Mouse (Mus musculus) liver, postnatal 0 days (tissue): Measurements from ENCODE around the gene Sdhb. TPM values are rescaled to one million over a fixed set of nuclear protein-coding genes. Genes with fewer than 3 reads are reported as not detected.
A peak's percentile ranks its signal among the peaks of the same experiment; 100 is the strongest.

Source experiments
- ATAC-seq: fragments of 200-750 bp; cut with Nextera tagmentation; 2 replicates; pipeline ENCODE4 v1.8.0; 2017; ENCODE audit warnings: mild to moderate bottlenecking, moderate library complexity
- DNase-seq: peaks from one replicate; pipeline ENCODE4 v3.0.0-alpha.2; 2016
- H3K27ac ChIP-seq: fragments of 300-500 bp; sonication (generic); 2 replicates; pipeline ENCODE4 v1.5.1; 2014; ENCODE audit warnings: antibody characterized with exemption, moderate library complexity, mild to moderate bottlenecking, low read depth
- H3K27me3 ChIP-seq: fragments of 300-500 bp; sonication (generic); 2 replicates; pipeline ENCODE4 v1.6.1; 2014; ENCODE audit warnings: low read length, control low read depth, mixed read lengths; ENCODE audit not compliant: insufficient read depth
- H3K36me3 ChIP-seq: fragments of 300-500 bp; sonication (generic); replicated peaks from 2 replicates; pipeline ENCODE4 v1.6.1; 2014; ENCODE audit warnings: mild to moderate bottlenecking, control low read depth, low read length, moderate library complexity, mixed read lengths; ENCODE audit not compliant: insufficient read depth
- H3K4me1 ChIP-seq: fragments of 300-500 bp; sonication (generic); 2 replicates; pipeline ENCODE4 v1.6.1; 2014; ENCODE audit warnings: antibody characterized with exemption, mild to moderate bottlenecking, control low read depth; ENCODE audit not compliant: insufficient read depth
- H3K4me2 ChIP-seq: fragments of 300-500 bp; sonication (generic); 2 replicates; pipeline ENCODE4 v1.6.1; 2014; ENCODE audit warnings: low read depth, mild to moderate bottlenecking, low read length, moderate library complexity, mixed read lengths
- H3K4me3 ChIP-seq: fragments of 300-500 bp; sonication (generic); 2 replicates; pipeline ENCODE4 v1.5.1; 2014; ENCODE audit warnings: low read depth, low read length
- H3K9ac ChIP-seq: fragments of 300-500 bp; sonication (generic); replicated peaks from 2 replicates; pipeline ENCODE4 v1.6.1; 2014; ENCODE audit warnings: mild to moderate bottlenecking, moderate library complexity
- H3K9me3 ChIP-seq: fragments of 300-500 bp; sonication (generic); 2 replicates; pipeline ENCODE4 v1.6.1; 2016; ENCODE audit warnings: mild to moderate bottlenecking, control low read depth, low read length, mixed read lengths
- CTCF ChIP-seq: sonication (generic); IDR thresholded peaks from 2 replicates; pipeline ENCODE4 v1.5.1; 2016; ENCODE audit warnings: antibody characterized with exemption, low read depth
- EP300 ChIP-seq: IDR thresholded peaks from 2 replicates; pipeline ENCODE4 v1.6.1; 2016; ENCODE audit warnings: antibody characterized with exemption, low read depth, mild to moderate bottlenecking
- WGBS: fragments of 180-500 bp; shearing (Covaris S2); extraction: QIAGEN DNeasy Blood & Tissue Kit; methylation state at CpG from one replicate; pipeline ENCODE4 v1.1.7; 2014; ENCODE audit not compliant: insufficient replicate concordance; 5-methylcytosine and 5-hydroxymethylcytosine counted together
- polyA plus RNA-seq: library from polyadenylated mRNA; unstranded; fragments of >200 nt; fragmentation: Nextera tagmentation; extraction: Ambion mirVana; gene quantifications from 2 replicates; pipeline ENCODE4 v1.2.1, GENCODE M21; 2015

The Sdhb gene
- polyA plus RNA-seq, 1 experiment from 2014 or later = 312 TPM

DNA sequence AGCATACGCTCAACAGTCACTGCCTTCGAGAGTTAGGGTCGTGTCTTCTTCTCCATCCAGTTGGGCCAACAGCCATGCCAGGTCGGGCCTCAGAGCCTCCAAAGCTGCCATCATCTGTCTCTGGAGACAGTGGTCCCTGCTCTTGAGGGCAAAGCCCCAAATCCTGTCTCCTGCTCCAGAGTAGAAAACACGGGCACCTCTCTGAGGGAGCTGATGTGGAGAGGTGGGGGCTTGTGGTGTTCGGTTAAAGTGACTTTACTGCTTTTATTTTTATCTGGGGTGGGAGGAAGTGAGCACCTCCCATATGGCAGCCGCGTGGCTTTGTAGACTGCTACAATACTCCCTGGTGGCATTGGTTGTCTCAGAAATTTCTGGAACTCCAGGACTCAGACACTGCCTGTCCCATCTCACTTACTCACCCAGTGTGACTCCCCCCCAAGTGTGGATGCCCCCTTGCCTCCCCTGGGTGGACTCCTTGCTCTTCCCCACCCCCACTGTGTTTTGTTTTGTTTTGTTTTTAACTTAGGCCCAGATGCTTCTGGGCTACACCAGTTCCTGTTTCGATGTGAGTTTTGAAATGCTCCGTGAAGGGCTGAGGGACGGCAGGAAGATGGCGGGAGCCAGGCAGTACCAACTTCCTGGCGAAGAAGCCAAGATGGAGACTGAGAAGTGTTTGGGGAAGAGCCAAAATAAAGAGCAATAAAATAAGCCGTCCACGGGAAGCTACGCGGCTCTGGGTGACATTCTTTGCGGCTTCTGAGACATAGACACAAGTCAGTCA, 9.0 kb upstream of the Sdhb start:
- peak; percentile 43 for ATAC-seq
- no peak for DNase-seq
- Histone ChIP-seq H3K36me3 (no peaks in the 10 kb centered on the region), H3K4me1 (0 out of 2 replicates have a peak, but pooled peaks cover 5% of the 10 kb centered on the region), H3K27ac (peak overlapping the region; percentile 61), H3K4me2 (no peak overlapping the region), H3K4me3 (no peak overlapping the region), H3K9ac (no peak overlapping the region), H3K9me3 (no peaks in the 10 kb centered on the region), H3K27me3 (peaks cover 6% of the 10 kb centered on the region; the same call in 1 of the 2 replicates)
- no peak for TF ChIP-seq CTCF
- no peak for TF ChIP-seq EP300
- WGBS = 57% methylated on average over 18 of the region's 18 CpGs

DNA sequence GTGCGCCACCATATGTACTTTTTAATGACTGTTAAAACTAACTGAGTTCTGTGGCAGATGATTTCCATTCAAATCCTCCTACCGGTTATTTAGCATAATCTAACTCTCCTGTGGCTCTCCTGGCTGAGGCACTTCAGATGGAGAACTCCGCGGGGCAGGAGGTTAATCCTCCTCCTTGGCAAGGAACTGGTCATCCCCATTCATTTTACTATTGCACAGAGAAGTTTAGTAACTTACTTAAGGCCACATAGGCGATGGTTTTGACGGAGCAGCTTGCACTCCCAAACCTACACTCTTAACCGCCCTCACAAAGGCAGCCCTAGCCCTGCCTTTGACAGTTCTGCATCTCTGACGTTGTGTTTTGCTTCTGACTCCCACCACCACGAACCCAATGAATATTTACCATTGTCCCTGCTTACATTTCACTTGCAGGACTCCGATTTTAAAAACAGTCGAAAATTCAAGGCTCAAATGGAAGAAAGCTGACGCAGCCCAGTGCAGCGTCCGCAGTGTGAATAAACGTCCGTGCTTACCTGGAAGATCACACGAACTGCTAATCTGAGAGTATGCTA, 3.8 kb upstream of the Sdhb start:
- Histone ChIP-seq H3K9ac (peak overlapping the region; percentile 67), H3K36me3 (no peaks in the 10 kb centered on the region), H3K4me1 (peaks cover 19% of the 10 kb centered on the region), H3K4me3 (peak overlapping the region; percentile 41), H3K4me2 (peak overlapping the region; percentile 87), H3K27ac (no peak overlapping the region), H3K9me3 (no peaks in the 10 kb centered on the region), H3K27me3 (peaks cover 12% of the 10 kb centered on the region; the same call in 1 of the 2 replicates)
- ATAC-seq = no peak
- TF ChIP-seq EP300 = no peak
- TF ChIP-seq CTCF = no peak
- DNase-seq = no peak
- WGBS = 21% methylated on average over 17 of the region's 17 CpGs

DNA sequence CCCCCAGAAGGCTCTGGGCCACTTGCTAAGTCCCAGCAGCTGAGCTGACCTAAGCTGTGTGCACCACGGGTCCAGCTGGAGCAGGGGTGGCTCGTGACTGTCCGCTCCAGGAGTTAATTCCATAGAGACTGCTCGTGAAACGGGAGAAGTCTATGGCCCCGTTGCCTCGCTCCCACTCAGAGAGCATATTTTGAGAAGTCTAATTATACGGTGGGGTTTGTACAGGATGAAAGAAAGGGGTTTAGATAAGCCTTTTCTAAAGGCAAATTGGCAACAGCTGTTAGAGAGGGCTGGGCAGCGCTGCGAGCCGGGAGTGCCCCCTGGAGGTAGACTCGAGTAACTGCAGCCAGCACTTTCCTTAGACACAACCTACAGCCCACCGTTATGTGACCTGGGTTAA, 3.3 kb upstream of the Sdhb start:
- WGBS = 3% methylated on average over 13 of the region's 13 CpGs
- Histone ChIP-seq H3K9ac (peak overlapping the region; percentile 67), H3K9me3 (no peaks in the 10 kb centered on the region), H3K27ac (no peak overlapping the region), H3K4me2 (peak overlapping the region; percentile 87), H3K4me3 (peak overlapping the region; percentile 41), H3K27me3 (peaks cover 12% of the 10 kb centered on the region; the same call in 1 of the 2 replicates), H3K4me1 (peaks cover 24% of the 10 kb centered on the region), H3K36me3 (no peaks in the 10 kb centered on the region)
- TF ChIP-seq CTCF (peak; percentile 95), EP300 (no peak)
- ATAC-seq = no peak
- DNase-seq = peak; percentile 82

DNA sequence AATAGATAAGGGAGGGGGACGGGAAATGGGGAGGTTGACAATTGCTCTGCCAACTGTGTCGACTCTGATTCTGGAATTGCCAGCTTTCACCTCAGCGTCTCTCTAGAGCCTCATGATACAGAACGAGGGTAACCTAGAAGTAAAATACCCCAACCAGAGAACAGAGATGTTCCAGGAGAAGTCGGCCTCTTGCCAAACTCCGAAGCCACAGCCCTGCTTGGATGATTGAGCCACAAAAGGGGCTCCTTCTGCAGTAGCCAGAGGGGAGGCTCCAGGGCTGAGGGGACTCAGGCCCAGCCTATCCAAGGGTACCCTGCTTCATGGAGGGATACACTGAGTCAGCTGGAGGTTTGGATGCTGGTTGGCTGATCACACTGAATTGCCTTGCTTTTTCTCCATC, 2.7 kb upstream of the Sdhb start:
- 45% methylated on average over 6 of the region's 6 CpGs for WGBS
- Histone ChIP-seq H3K4me1 (peaks cover 27% of the 10 kb centered on the region), H3K9ac (no peak overlapping the region), H3K4me3 (no peak overlapping the region), H3K27me3 (peaks cover 12% of the 10 kb centered on the region; the same call in 1 of the 2 replicates), H3K27ac (no peak overlapping the region), H3K9me3 (no peaks in the 10 kb centered on the region), H3K36me3 (no peaks in the 10 kb centered on the region), H3K4me2 (no peak overlapping the region)
- no peak for ATAC-seq
- DNase-seq = no peak
- TF ChIP-seq CTCF (no peak), EP300 (no peak)

DNA sequence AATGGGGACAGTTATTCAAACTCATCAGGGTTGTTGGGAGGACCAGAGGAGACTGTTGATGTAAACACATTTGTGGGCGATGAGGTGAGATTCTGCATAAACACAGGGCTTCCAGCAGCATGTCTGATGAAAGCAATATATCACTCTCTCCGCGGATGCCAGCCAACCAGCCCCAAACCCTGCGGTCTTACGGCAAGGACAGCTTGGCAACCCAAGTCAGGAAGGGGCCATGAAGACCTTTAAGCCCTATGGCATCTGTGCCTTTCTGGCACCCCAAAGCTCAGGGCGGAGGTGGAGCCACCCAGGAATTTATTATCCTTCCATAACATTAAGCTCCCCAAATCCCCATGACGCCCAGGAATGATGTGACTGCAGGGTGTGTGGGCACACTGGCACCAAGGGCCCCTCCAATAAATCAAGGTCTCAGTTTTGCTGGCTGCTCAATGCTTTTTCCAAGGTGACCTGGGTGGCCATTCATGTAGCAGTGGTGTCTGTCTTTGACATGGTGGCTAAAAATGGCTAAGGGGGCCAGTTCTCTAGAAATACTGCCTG, 1.8 kb upstream of the Sdhb start:
- H3K9me3 ChIP-seq = no peaks in the 10 kb centered on the region
- TF ChIP-seq CTCF = no peak
- TF ChIP-seq EP300 = no peak
- WGBS = 79% methylated on average over 7 of the region's 7 CpGs
- DNase-seq = no peak
- H3K4me1 ChIP-seq = peaks cover 32% of the 10 kb centered on the region
- H3K4me2 ChIP-seq = no peak overlapping the region
- H3K27ac ChIP-seq = no peak overlapping the region
- H3K27me3 ChIP-seq = peaks cover 12% of the 10 kb centered on the region; the same call in 1 of the 2 replicates
- no peaks in the 10 kb centered on the region for H3K36me3 ChIP-seq
- H3K9ac ChIP-seq = no peak overlapping the region
- no peak overlapping the region for H3K4me3 ChIP-seq
- no peak for ATAC-seq
